Mouse (Mus musculus) olfactory bulb, adult 2 months (tissue): ENCODE results near the gene Aebp2. TPM values are rescaled to one million over a fixed set of nuclear protein-coding genes. Genes with fewer than 3 reads are reported as not detected.

ENCODE experiments used
- H3K27ac ChIP-seq: fragments of 200-500 bp; 2 replicates; pipeline ENCODE4 v1.5.1; 2012; ENCODE audit warnings: low read depth, low read length; ENCODE audit not compliant: insufficient read depth
- H3K4me1 ChIP-seq: fragments of 200-500 bp; 2 replicates; pipeline ENCODE4 v1.6.1; 2012; ENCODE audit warnings: low read length; ENCODE audit not compliant: control insufficient read depth, insufficient read depth
- H3K4me3 ChIP-seq: fragments of 200-500 bp; 2 replicates; pipeline ENCODE4 v1.5.1; 2012; ENCODE audit warnings: mild to moderate bottlenecking, low read depth, low read length, moderate library complexity; ENCODE audit not compliant: insufficient read depth
- CTCF ChIP-seq: fragments of 200-500 bp; IDR thresholded peaks from 2 replicates; pipeline ENCODE4 v1.5.1; 2012; ENCODE audit warnings: low read depth, mild to moderate bottlenecking, low read length, moderate library complexity; ENCODE audit not compliant: insufficient read depth
- POLR2A ChIP-seq: fragments of 200-500 bp; IDR thresholded peaks from 2 replicates; pipeline ENCODE4 v1.6.1; 2012; ENCODE audit warnings: mild to moderate bottlenecking, low read depth, low read length, moderate library complexity; ENCODE audit not compliant: insufficient read depth
- WGBS: fragments of 180-500 bp; shearing (Covaris S2); methylation state at CpG from one replicate; pipeline ENCODE4 v1.1.7; 2018; 5-methylcytosine and 5-hydroxymethylcytosine counted together
- polyA plus RNA-seq: library from polyadenylated mRNA; stranded (reverse); fragments of >200 nt; gene quantifications from 2 replicates; pipeline ENCODE4 v1.2.4, GENCODE M21; 2012; ENCODE audit warnings: low replicate concordance; ENCODE audit not compliant: missing spikeins, insufficient read depth, insufficient read length

The Aebp2 gene
- polyA plus RNA-seq, 1 experiment: not detected

GRCm38 (mm10) chr6:140642010-140642409 lies 19.5 kb downstream of the Aebp2 start:
- TF ChIP-seq POLR2A (no peak), CTCF (no peak)
- WGBS: 56% methylated on average over 7 of the region's 7 CpGs
- Histone ChIP-seq H3K4me3 (no peak overlapping the region), H3K27ac (no peak overlapping the region), H3K4me1 (peaks cover 4% of the 10 kb centered on the region; the same call in 1 of the 2 replicates)

GRCm38 (mm10) chr6:140642655-140643054 lies 20.2 kb downstream of the Aebp2 start:
- TF ChIP-seq POLR2A: no peak
- TF ChIP-seq CTCF: no peak
- H3K27ac ChIP-seq: no peak overlapping the region
- H3K4me3 ChIP-seq: no peak overlapping the region
- H3K4me1 ChIP-seq: peaks cover 4% of the 10 kb centered on the region; the same call in 1 of the 2 replicates
- WGBS: 83% methylated on average over 12 of the region's 12 CpGs

- no peak for TF ChIP-seq CTCF
- no peak for TF ChIP-seq POLR2A
- Histone ChIP-seq H3K4me3 (no peak overlapping the region), H3K4me1 (peaks cover 4% of the 10 kb centered on the region; the same call in 1 of the 2 replicates)
Observed at GRCm38 (mm10) chr6:140645931-140646330, 23.5 kb downstream of the Aebp2 start.

GRCm38 (mm10) chr6:140646892-140647291 lies 24.4 kb downstream of the Aebp2 start:
- Histone ChIP-seq H3K4me3 (no peak overlapping the region), H3K27ac (no peak overlapping the region), H3K4me1 (peaks cover 4% of the 10 kb centered on the region; the same call in 1 of the 2 replicates)
- 81% methylated on average over 6 of the region's 6 CpGs for WGBS
- TF ChIP-seq CTCF (no peak), POLR2A (no peak)

More at GRCm38 (mm10) chr6:140645931-140646330, 23.5 kb downstream of the Aebp2 start:
- H3K27ac ChIP-seq: no peak overlapping the region

- TF ChIP-seq POLR2A: no peak
- no peak for TF ChIP-seq CTCF
- Histone ChIP-seq H3K27ac (no peak overlapping the region), H3K4me1 (0 out of 2 replicates have a peak, but pooled peaks cover 3% of the 10 kb centered on the region), H3K4me3 (no peak overlapping the region)
- WGBS: 15% methylated on average over 1 of the region's 1 CpGs
Observed at GRCm38 (mm10) chr6:140649812-140650211, 27.3 kb downstream of the Aebp2 start.

GRCm38 (mm10) chr6:140651923-140652322 lies 29.5 kb downstream of the Aebp2 start:
- Histone ChIP-seq H3K4me1 (0 out of 2 replicates have a peak, but pooled peaks cover 5% of the 10 kb centered on the region), H3K27ac (no peak overlapping the region), H3K4me3 (no peak overlapping the region)
- 38% methylated on average over 7 of the region's 7 CpGs for WGBS
- TF ChIP-seq POLR2A: no peak
- TF ChIP-seq CTCF: no peak

GRCm38 (mm10) chr6:140655451-140655850 lies 33.0 kb downstream of the Aebp2 start:
- Histone ChIP-seq H3K4me3 (no peak overlapping the region), H3K4me1 (0 out of 2 replicates have a peak, but pooled peaks cover 5% of the 10 kb centered on the region), H3K27ac (no peak overlapping the region)
- no peak for TF ChIP-seq POLR2A
- no peak for TF ChIP-seq CTCF
- 92% methylated on average over 7 of the region's 7 CpGs for WGBS

- WGBS: 95% methylated on average over 3 of the region's 3 CpGs
Observed at GRCm38 (mm10) chr6:140656991-140657390, 34.5 kb downstream of the Aebp2 start.

GRCm38 (mm10) chr6:140657920-140658522 lies 35.6 kb downstream of the Aebp2 start:
- TF ChIP-seq POLR2A (no peak), CTCF (no peak)
- 86% methylated on average over 3 of the region's 3 CpGs for WGBS
- H3K27ac ChIP-seq: no peak overlapping the region
- no peak overlapping the region for H3K4me3 ChIP-seq
- H3K4me1 ChIP-seq: 0 out of 2 replicates have a peak, but pooled peaks cover 2% of the 10 kb centered on the region

More at GRCm38 (mm10) chr6:140656991-140657390, 34.5 kb downstream of the Aebp2 start:
- no peak for TF ChIP-seq POLR2A
- no peak for TF ChIP-seq CTCF
- Histone ChIP-seq H3K27ac (no peak overlapping the region), H3K4me3 (no peak overlapping the region), H3K4me1 (0 out of 2 replicates have a peak, but pooled peaks cover 5% of the 10 kb centered on the region)

- Histone ChIP-seq H3K4me3 (no peak overlapping the region), H3K4me1 (no peaks in the 10 kb centered on the region), H3K27ac (no peak overlapping the region)
- TF ChIP-seq CTCF: no peak
- TF ChIP-seq POLR2A: no peak
- 84% methylated on average over 10 of the region's 10 CpGs for WGBS
Observed at GRCm38 (mm10) chr6:140661111-140661510, 38.6 kb downstream of the Aebp2 start.
